Mouse (Mus musculus) adrenal gland, adult 8-10 months (tissue): ENCODE measurements at regions not wholly inside any gene's neighbourhood (a gene's known extent, or its start where the extent isn't known, plus 50 kb on each side); places are given as distances from the start of the nearest gene placed in this dataset.

Experiments
- DNase-seq: peaks from one replicate; pipeline ENCODE4 v3.0.0; 2022

DNA sequence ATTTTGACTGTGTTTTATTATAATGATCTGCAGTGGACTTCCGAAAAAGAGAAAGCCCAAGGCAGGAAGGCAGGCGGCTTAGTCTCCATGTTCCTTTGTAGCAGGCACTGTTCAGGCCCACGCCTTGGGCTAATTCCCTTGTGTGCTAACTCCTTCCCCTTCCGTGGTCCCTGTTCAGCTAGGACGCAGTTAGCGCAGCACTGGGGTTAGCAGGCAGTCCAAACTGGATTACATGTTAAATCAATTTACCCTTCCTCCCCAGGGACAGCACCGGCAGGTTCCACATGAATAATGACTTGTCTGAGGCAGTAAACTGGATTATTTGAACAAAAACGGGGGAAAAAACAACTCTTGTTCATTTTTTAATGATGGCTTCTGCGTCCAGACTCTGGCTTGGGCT lies 453.4 kb upstream of the Tbx3 start:
- DNase-seq, result no peak

GRCm38 (mm10) chr5:119228691-119229090 lies 441.8 kb upstream of the Tbx3 start:
- no peak for DNase-seq

GRCm38 (mm10) chr5:119232941-119233340 lies 437.5 kb upstream of the Tbx3 start:
- peak; percentile 26 for DNase-seq

DNA sequence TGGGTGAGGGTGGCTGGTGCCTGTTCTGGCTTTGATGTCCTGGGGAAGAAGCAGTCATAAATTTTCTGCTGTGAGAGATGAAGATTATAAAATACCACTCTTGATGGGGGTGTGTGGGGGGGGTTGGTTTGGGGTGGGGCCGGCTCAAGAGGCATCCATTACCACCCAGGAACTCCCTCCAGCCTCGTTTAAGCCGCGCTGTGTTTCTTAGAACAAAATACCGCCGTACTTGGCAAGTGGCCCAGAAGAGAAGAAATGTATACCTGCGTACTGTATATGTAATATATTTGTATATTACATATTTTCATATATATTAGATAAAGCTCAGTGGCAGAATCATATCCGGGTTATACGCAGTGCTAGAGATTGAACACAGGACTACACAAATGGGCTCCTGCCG lies 434.6 kb upstream of the Tbx3 start:
- DNase-seq, result no peak

GRCm38 (mm10) chr5:119246824-119247223 lies 423.6 kb upstream of the Tbx3 start:
- no peak for DNase-seq

GRCm38 (mm10) chr5:119248626-119249025 lies 421.8 kb upstream of the Tbx3 start:
- no peak for DNase-seq

DNA sequence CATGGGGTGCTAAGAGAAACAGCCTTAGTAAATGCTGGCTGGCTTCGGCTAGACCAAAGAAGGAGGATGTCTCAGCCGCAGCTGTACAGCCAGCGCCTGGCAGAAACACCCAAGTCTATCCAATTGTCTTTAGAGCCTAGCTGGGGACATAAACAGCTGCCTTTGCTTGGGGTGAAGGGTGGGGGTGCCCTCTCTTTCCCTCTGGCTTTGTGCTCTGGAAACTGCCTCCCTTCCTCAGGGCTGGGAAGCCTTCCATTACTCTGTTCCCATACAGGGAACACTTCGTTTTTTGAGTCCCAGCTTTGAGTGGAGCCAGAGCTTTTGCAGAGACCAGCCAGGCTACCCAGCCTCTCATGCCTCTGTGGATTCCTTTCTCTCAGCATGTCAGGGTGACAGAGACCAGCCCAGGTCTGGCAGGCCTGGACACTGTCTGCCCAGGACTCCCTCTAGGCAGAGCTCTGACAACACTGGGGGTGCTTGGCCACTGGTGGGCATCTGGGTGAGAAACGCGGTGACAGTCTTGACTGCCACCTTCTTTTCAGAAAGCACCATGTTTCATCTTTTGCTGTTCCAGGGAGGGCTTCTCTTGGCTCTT lies 421.2 kb upstream of the Tbx3 start:
- no peak for DNase-seq

DNA sequence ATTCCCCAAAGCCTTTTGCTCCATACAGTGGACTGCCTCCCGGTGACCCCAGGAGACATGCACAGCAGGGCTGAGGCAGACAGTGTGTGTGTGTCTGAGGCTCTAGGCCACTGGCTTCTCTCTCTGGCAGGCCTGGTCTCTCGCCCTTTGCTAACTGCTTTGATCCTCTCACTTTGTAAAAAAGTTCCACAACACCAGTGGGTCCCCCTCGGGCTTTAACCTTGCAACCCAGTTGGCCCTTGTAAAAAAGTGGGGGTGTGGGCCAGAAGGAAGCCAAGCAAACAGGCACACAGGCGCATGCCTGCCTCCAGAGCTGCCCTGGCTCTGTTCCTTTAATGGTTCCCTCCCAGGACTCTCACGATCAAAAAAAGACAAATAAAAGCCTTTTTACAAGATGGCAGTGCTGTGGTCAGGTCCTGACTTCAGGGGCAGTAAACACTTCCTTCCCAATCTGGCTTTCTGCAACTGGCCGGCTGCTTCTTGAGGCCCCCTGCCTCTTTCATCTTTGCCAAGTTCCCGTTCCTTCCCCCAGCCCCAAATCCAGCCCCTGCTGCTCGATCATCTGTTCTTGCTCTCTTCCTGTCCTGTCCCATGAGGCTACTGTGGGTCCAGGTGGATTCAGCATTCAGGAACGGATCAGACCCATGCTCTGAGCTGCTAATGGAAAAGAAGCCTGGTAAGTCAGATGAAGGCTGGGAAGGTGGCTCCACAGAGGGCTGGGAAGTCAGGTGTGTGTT lies 419.0 kb upstream of the Tbx3 start:
- DNase-seq, result no peak

GRCm38 (mm10) chr5:119257374-119258120 lies 412.9 kb upstream of the Tbx3 start:
- no peak for DNase-seq

DNA sequence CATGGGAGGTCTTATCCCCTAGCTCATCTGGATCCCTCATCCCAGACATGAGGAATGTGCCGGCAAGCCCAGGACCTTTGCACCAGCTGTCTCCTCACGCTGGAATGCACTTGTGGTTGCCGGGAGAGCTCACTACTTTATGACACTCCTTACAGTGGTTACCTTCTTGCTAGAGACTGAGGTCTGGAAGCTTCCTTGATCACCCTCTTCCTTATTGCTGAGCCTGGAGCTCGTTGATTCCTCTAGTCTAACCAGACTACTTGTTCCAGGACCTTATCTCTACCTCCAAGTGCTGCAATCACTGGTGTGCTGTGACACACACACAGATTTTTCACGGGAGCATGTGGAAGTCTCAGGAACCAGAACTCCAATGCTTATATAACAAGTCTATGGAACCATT lies 411.6 kb upstream of the Tbx3 start:
- DNase-seq, result no peak

GRCm38 (mm10) chr5:119265149-119265890 lies 405.1 kb upstream of the Tbx3 start:
- DNase-seq, result no peak

DNA sequence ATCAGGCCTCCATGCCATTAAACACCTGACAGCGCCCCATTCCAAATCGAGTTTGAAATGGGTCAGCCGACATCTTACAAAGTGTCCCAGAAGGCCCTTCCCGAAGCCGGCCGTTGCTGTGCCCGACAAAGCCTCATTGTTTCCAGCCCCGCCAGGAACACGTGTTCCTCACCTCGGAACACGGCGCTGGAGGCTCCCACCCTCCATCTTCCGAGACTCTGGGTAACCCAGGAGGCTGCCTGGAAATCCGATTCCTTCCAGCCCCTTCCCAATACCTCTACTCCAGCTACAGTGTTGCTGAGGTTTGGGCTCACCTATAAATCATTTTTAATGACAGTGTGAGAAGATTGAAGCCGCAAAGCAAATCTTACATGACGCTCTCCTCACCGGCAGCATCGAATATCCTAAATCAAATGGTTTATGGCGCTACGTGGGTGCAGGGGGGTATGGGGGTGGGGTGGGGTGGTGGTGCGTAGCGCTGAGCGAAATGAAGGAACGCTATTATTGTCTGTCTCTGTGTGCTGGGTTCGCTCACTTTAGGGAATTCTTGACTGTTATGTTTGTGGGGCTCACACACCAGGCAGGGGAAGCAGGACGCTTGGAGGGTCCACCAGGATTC lies 399.1 kb upstream of the Tbx3 start:
- no peak for DNase-seq

GRCm38 (mm10) chr5:119273203-119273602 lies 397.3 kb upstream of the Tbx3 start:
- no peak for DNase-seq

DNA sequence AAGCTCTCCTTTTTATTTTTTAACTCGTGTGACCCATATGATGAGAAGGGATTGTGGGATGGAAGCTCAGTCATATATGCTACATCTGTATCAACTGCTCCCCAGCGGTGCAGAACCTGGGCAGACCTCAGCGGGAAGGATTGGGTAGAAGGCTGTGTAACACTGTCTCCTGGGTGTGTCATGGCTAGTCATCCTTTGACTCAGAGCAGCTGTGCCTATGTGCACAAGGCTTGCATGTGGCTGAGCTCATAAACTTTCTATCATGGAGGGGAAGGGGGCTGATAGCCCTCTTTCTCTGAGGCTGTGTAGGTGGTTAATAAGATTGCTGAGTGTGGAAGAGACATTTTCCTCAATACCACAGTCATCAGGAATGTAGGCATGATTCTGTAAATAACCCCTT lies 396.9 kb upstream of the Tbx3 start:
- DNase-seq, result no peak

GRCm38 (mm10) chr5:119274817-119275494 lies 395.5 kb upstream of the Tbx3 start:
- DNase-seq, result no peak

DNA sequence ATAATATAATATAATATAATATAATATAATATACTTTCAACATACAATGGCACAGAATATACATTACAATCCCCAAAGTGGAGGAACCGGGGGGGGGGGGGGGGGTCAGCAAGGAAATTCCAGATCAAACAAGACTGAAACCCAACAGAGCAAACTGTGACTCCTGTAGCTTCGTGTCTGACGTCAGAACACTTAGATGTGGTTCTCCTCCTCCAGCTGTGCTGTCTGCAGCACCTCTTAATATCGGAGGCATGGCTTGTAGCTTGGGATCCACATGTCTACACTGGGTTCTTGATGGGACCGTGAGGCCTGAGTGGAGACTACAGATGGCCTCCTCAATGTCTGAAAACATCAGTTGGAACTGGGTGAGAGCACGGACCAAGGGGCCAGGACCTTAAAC lies 390.3 kb upstream of the Tbx3 start:
- no peak for DNase-seq

- DNase-seq, result no peak
Measured at GRCm38 (mm10) chr5:119289808-119290207, 380.7 kb upstream of the Tbx3 start.

DNA sequence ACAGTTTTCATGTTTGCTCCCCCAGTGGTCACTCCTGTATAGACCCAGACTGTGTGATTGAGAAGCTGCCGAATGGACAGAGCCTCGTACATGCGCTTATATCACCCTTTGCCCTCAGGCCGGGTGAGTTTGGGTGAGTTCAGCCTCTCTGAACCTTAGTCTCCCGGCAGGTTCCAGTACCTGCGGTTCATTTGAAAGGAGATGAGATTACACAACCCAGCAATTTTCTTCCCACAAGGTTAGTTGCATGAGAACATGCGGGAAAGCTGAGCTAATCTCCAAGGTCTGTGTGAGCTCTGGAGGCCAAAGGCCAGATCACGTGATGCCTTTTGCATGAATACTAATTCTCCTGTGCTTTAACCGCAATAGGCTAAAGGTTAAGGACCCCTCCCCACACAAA lies 378.1 kb upstream of the Tbx3 start:
- peak; percentile 36 for DNase-seq

DNA sequence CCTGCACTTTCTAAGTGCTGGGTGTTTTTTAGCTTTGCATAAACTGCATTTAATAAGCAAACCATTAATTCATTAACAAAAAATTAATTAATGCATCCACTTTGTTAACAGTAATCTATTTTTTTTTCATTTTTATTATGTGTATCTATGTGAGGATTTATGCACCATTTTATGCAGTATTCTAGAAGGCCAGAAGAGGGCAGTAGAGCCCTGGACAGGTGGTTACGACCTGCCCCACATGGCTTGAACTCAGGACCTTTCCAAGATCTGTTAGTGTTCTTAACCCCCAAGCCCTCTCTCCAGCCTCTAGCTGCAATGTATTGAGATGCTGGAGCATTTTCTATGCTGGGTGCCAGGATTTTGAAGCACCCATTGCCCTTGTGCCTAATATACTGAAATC lies 377.6 kb upstream of the Tbx3 start:
- DNase-seq, result no peak

DNA sequence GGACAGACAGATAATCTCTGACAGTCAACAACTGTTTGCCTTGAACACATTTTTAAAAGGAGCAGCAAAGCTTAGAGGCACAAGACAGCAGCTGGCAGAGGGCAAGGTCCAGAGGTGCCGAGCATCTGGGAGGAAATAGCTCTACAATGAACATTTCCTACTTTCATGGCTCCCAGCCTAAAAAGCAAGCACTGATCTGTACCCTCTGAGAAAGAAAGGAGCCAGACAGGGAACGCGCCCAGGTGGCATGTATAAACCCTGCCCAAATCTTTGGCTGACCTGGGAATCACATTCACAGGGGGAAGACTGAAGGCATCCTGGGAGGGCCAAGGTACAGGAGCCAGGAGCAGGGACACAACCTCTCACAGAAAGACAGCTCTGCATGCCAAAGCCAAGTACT lies 371.2 kb upstream of the Tbx3 start:
- no peak for DNase-seq

DNA sequence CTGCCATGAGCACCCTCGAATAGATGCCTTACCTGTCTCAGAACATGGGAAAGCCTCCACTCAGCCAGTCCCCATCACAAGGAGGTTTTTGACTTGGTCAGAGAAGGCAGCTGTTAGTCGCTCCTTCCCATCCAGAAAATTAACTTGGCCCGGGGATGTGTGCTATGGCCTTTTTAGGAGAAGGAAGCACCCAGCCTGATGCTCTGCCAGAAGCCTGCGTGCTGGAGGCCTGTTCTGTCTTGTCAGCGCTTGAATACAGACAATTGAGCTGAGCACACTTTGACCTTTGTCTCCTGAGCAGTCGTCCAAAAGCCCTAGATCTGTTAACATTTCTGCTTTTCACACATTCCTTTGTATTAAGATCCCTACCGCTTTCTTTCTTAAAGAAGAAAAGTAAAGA lies 370.4 kb upstream of the Tbx3 start:
- DNase-seq, result no peak

- no peak for DNase-seq
Measured at GRCm38 (mm10) chr5:119301539-119301938, 368.9 kb upstream of the Tbx3 start.
